Mouse (Mus musculus): Measurements from ENCODE around the gene Tenm4. TPM values are rescaled to one million over a fixed set of nuclear protein-coding genes. Genes with fewer than 3 reads are reported as not detected.

Tenm4 gene
- polyA plus RNA-seq, 1 experiment from 2014 or later: 14.3 TPM

GRCm38 (mm10) chr7:96765321-96765960 is 594.4 kb downstream of the Tenm4 start:
- no peaks in the 10 kb centered on the region for H3K27me3 ChIP-seq (replicated peaks; ENCODE audit: control insufficient read depth, insufficient read depth, low read length)
- H3K9ac ChIP-seq (ENCODE audit: low read depth, low read length): no peak overlapping the region
- H3K4me1 ChIP-seq (ENCODE audit: control insufficient read depth, insufficient read depth, low read length): no peaks in the 10 kb centered on the region; the same call in 1 of the 2 replicates
- H3K36me3 ChIP-seq (ENCODE audit: control insufficient read depth, insufficient read depth, low read length): no peaks in the 10 kb centered on the region
- H3K27ac ChIP-seq (ENCODE audit: low read length): no peak overlapping the region
- H3K4me3 ChIP-seq (ENCODE audit: low read length): no peak overlapping the region
- no peaks in the 10 kb centered on the region for H3K9me3 ChIP-seq (ENCODE audit: control insufficient read depth, low read length)
- 66% methylated on average over 15 of the region's 15 CpGs for WGBS
- H3K4me2 ChIP-seq (ENCODE audit: low read depth, low read length): no peak overlapping the region
- no peak for ATAC-seq

- Histone ChIP-seq H3K36me3 (ENCODE audit: control insufficient read depth, insufficient read depth, low read length) (no peaks in the 10 kb centered on the region), H3K4me2 (ENCODE audit: low read depth, low read length) (no peak overlapping the region), H3K9ac (ENCODE audit: low read depth, low read length) (no peak overlapping the region), H3K4me1 (ENCODE audit: control insufficient read depth, insufficient read depth, low read length) (no peaks in the 10 kb centered on the region; the same call in 1 of the 2 replicates), H3K27me3 (replicated peaks; ENCODE audit: control insufficient read depth, insufficient read depth, low read length) (no peaks in the 10 kb centered on the region), H3K9me3 (ENCODE audit: control insufficient read depth, low read length) (no peaks in the 10 kb centered on the region), H3K4me3 (ENCODE audit: low read length) (no peak overlapping the region), H3K27ac (ENCODE audit: low read length) (no peak overlapping the region)
- WGBS: 80% methylated on average over 3 of the region's 3 CpGs
- ATAC-seq: no peak
Observed at GRCm38 (mm10) chr7:96767090-96767489, 596.0 kb downstream of the Tenm4 start.

- H3K4me3 ChIP-seq (ENCODE audit: low read length): no peak overlapping the region
- WGBS: 68% methylated on average over 6 of the region's 6 CpGs
- no peaks in the 10 kb centered on the region for H3K9me3 ChIP-seq (ENCODE audit: control insufficient read depth, low read length)
- no peaks in the 10 kb centered on the region for H3K36me3 ChIP-seq (ENCODE audit: control insufficient read depth, insufficient read depth, low read length)
- no peak overlapping the region for H3K4me2 ChIP-seq (ENCODE audit: low read depth, low read length)
- no peak overlapping the region for H3K27ac ChIP-seq (ENCODE audit: low read length)
- H3K27me3 ChIP-seq (replicated peaks; ENCODE audit: control insufficient read depth, insufficient read depth, low read length): no peaks in the 10 kb centered on the region
- H3K4me1 ChIP-seq (ENCODE audit: control insufficient read depth, insufficient read depth, low read length): no peaks in the 10 kb centered on the region; the same call in 1 of the 2 replicates
- H3K9ac ChIP-seq (ENCODE audit: low read depth, low read length): no peak overlapping the region
- ATAC-seq: no peak
Observed at GRCm38 (mm10) chr7:96768718-96769117, 597.7 kb downstream of the Tenm4 start.

GRCm38 (mm10) chr7:96769784-96770183 is 598.7 kb downstream of the Tenm4 start:
- no peak overlapping the region for H3K27ac ChIP-seq (ENCODE audit: low read length)
- WGBS: 74% methylated on average over 4 of the region's 4 CpGs
- ATAC-seq: no peak

GRCm38 (mm10) chr7:96772966-96773365 is 601.9 kb downstream of the Tenm4 start:
- no peak for ATAC-seq
- Histone ChIP-seq H3K9me3 (ENCODE audit: control insufficient read depth, low read length) (no peaks in the 10 kb centered on the region), H3K27ac (ENCODE audit: low read length) (no peak overlapping the region), H3K4me3 (ENCODE audit: low read length) (no peak overlapping the region), H3K4me2 (ENCODE audit: low read depth, low read length) (no peak overlapping the region), H3K36me3 (ENCODE audit: control insufficient read depth, insufficient read depth, low read length) (no peaks in the 10 kb centered on the region), H3K9ac (ENCODE audit: low read depth, low read length) (no peak overlapping the region), H3K27me3 (replicated peaks; ENCODE audit: control insufficient read depth, insufficient read depth, low read length) (no peaks in the 10 kb centered on the region), H3K4me1 (ENCODE audit: control insufficient read depth, insufficient read depth, low read length) (peaks cover 10% of the 10 kb centered on the region)
- WGBS: 82% methylated on average over 4 of the region's 4 CpGs

More at GRCm38 (mm10) chr7:96769784-96770183, 598.7 kb downstream of the Tenm4 start:
- Histone ChIP-seq H3K9me3 (ENCODE audit: control insufficient read depth, low read length) (no peaks in the 10 kb centered on the region), H3K36me3 (ENCODE audit: control insufficient read depth, insufficient read depth, low read length) (no peaks in the 10 kb centered on the region), H3K4me3 (ENCODE audit: low read length) (no peak overlapping the region), H3K27me3 (replicated peaks; ENCODE audit: control insufficient read depth, insufficient read depth, low read length) (no peaks in the 10 kb centered on the region), H3K4me1 (ENCODE audit: control insufficient read depth, insufficient read depth, low read length) (peaks cover 6% of the 10 kb centered on the region; the same call in 1 of the 2 replicates), H3K4me2 (ENCODE audit: low read depth, low read length) (no peak overlapping the region), H3K9ac (ENCODE audit: low read depth, low read length) (no peak overlapping the region)

- peak overlapping the region; percentile 80 for H3K27ac ChIP-seq (ENCODE audit: low read length)
Observed at GRCm38 (mm10) chr7:96773585-96774225, 602.7 kb downstream of the Tenm4 start.

GRCm38 (mm10) chr7:96775080-96775486 is 604.0 kb downstream of the Tenm4 start:
- Histone ChIP-seq H3K9ac (ENCODE audit: low read depth, low read length) (no peak overlapping the region), H3K4me3 (ENCODE audit: low read length) (no peak overlapping the region), H3K36me3 (ENCODE audit: control insufficient read depth, insufficient read depth, low read length) (no peaks in the 10 kb centered on the region), H3K4me1 (ENCODE audit: control insufficient read depth, insufficient read depth, low read length) (peaks cover 10% of the 10 kb centered on the region), H3K4me2 (ENCODE audit: low read depth, low read length) (no peak overlapping the region), H3K27me3 (replicated peaks; ENCODE audit: control insufficient read depth, insufficient read depth, low read length) (no peaks in the 10 kb centered on the region), H3K9me3 (ENCODE audit: control insufficient read depth, low read length) (no peaks in the 10 kb centered on the region), H3K27ac (ENCODE audit: low read length) (peak overlapping the region; percentile 83)
- peak; percentile 78 for ATAC-seq
- 31% methylated on average over 6 of the region's 6 CpGs for WGBS

More at GRCm38 (mm10) chr7:96773585-96774225, 602.7 kb downstream of the Tenm4 start:
- H3K36me3 ChIP-seq (ENCODE audit: control insufficient read depth, insufficient read depth, low read length): no peaks in the 10 kb centered on the region
- WGBS: 86% methylated on average over 17 of the region's 17 CpGs
- no peak overlapping the region for H3K4me3 ChIP-seq (ENCODE audit: low read length)
- no peaks in the 10 kb centered on the region for H3K27me3 ChIP-seq (replicated peaks; ENCODE audit: control insufficient read depth, insufficient read depth, low read length)
- no peak overlapping the region for H3K4me2 ChIP-seq (ENCODE audit: low read depth, low read length)
- ATAC-seq: no peak
- H3K9ac ChIP-seq (ENCODE audit: low read depth, low read length): no peak overlapping the region
- H3K4me1 ChIP-seq (ENCODE audit: control insufficient read depth, insufficient read depth, low read length): peaks cover 10% of the 10 kb centered on the region
- H3K9me3 ChIP-seq (ENCODE audit: control insufficient read depth, low read length): no peaks in the 10 kb centered on the region

- peaks cover 10% of the 10 kb centered on the region for H3K4me1 ChIP-seq (ENCODE audit: control insufficient read depth, insufficient read depth, low read length)
- H3K27ac ChIP-seq (ENCODE audit: low read length): no peak overlapping the region
- ATAC-seq: peak; percentile 54; the same call in 1 of the 2 replicates
- no peak overlapping the region for H3K4me2 ChIP-seq (ENCODE audit: low read depth, low read length)
- H3K4me3 ChIP-seq (ENCODE audit: low read length): no peak overlapping the region
- H3K9ac ChIP-seq (ENCODE audit: low read depth, low read length): no peak overlapping the region
- 81% methylated on average over 8 of the region's 8 CpGs for WGBS
- no peaks in the 10 kb centered on the region for H3K9me3 ChIP-seq (ENCODE audit: control insufficient read depth, low read length)
- H3K27me3 ChIP-seq (replicated peaks; ENCODE audit: control insufficient read depth, insufficient read depth, low read length): no peaks in the 10 kb centered on the region
- H3K36me3 ChIP-seq (ENCODE audit: control insufficient read depth, insufficient read depth, low read length): no peaks in the 10 kb centered on the region
Observed at GRCm38 (mm10) chr7:96777938-96778600, 607.0 kb downstream of the Tenm4 start.

- Histone ChIP-seq H3K4me2 (ENCODE audit: low read depth, low read length) (no peak overlapping the region), H3K4me1 (ENCODE audit: control insufficient read depth, insufficient read depth, low read length) (peaks cover 10% of the 10 kb centered on the region), H3K27ac (ENCODE audit: low read length) (no peak overlapping the region), H3K27me3 (replicated peaks; ENCODE audit: control insufficient read depth, insufficient read depth, low read length) (no peaks in the 10 kb centered on the region), H3K4me3 (ENCODE audit: low read length) (no peak overlapping the region), H3K9ac (ENCODE audit: low read depth, low read length) (no peak overlapping the region), H3K36me3 (ENCODE audit: control insufficient read depth, insufficient read depth, low read length) (no peaks in the 10 kb centered on the region), H3K9me3 (ENCODE audit: control insufficient read depth, low read length) (no peaks in the 10 kb centered on the region)
- 70% methylated on average over 3 of the region's 3 CpGs for WGBS
- no peak for ATAC-seq
Observed at GRCm38 (mm10) chr7:96778601-96778969, 607.5 kb downstream of the Tenm4 start.

Data from intestine, embryonic 16.5 days (tissue).